Mouse (Mus musculus): ENCODE results near the gene Tbc1d1.
"Not testable (repeated sequence)": the region's sequence is repeated elsewhere in the genome, so short reads cannot be mapped to it uniquely, and the experiment has no call there.

Tbc1d1 gene

DNA sequence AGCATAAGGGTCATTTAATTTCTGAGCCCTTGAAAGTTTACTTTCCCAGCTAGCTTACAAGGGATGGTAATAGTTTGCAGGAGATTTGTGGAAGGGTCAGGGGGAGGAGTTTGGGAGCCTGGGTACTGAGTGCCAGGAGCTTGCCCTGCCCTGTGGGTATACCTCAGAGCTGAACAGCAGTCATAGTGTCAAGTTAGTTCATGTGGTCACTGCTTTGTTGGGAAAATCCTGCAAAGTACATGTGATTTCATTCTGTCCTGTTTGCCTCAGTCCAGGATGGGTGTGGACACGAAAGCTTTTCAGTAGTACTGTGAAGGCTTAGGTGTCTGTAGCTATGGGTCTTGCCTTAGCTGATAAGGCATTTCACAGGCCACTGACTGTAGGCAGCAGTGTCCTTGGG lies 159.0 kb downstream of the Tbc1d1 start:
- no peak for DNase-seq (ENCODE audit: low spot score)

DNA sequence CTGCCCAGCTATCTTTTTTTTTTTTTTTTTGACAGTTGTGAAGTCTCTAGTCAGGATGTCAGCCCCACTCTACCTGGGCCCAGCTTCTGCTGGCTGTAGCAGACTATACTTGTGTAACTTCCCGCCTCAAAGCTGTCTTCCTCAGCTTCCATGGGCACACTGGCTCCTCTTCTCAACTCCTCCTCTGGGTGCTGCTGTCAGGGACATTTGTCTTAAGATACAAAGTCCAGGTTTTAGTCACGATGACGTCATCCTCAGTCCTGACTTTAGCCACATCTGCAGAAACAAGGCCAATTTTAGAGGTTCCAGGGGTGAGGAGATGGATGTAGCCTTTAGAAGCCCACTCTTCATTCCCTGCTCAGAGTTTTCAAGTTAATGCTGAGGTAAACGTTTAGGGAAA lies 167.2 kb downstream of the Tbc1d1 start:
- DNase-seq (ENCODE audit: low spot score) = no peak

DNA sequence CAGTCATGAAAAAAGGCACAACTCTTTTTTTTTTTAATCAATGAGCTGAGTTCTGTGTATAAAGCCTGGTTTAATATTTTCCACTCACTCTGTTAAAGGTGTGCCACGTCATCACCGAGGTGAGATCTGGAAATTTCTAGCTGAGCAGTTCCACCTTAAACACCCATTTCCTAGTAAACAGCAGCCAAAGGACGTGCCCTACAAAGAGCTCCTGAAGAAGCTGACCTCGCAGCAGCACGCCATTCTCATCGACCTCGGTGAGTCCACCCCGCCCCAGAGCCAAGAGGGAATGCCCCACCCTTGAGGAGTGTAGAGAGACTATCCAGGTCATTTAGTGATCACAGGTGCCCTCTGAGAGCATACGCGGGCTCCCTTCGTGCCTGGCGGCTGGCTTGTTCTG lies 168.2 kb downstream of the Tbc1d1 start:
- DNase-seq (ENCODE audit: low spot score) = no peak

DNA sequence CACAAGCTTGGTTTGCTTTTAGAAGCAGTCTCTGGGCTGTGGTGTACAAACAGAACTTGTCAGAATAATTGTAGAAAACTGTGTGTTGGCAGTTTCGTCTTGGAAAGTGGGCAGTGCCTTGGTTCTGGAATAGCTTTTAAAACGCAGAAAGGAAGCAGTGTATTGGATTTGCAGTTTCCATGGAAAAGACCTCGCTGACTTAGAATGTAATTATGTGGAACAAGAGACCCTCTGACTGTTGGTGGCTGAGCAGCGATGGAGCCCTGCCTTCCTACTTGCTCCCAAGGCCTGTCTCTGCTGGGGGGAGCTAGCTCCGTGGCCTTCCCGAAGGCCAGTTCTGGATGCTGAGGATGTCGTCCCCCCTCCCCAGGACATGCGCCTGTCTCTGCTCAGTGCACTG lies 168.8 kb downstream of the Tbc1d1 start:
- no peak for DNase-seq (ENCODE audit: low spot score)

DNA sequence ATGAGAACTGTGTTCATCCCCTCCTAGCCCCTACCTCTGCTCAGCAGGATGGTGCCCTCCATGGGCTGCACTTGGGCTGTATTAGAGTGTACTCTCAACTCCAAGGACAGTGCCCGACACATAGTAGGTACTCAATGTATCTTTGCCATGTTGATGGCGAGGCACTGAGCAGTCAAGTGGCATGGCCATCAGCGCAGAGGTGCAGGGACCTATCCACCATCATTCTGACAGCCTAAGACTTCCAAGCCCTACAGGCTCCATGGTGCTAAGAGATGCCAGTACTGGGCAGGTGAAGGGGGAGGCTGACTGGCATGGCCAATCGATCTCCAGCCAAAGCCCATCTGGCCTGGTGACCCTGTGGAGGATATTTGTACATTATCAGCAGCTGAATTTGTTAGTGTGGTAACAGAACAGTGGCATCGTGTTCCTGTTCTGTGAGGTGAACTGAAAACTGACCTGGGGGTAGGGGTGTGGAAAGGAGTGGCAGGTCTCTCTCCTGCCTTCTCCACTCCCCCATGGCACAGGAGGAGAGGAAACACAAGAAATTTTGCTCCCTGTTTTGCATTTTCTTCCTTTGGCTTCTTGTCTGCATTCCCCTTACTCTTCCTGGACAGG lies 169.7 kb downstream of the Tbc1d1 start:
- no peak for DNase-seq (ENCODE audit: low spot score)

DNA sequence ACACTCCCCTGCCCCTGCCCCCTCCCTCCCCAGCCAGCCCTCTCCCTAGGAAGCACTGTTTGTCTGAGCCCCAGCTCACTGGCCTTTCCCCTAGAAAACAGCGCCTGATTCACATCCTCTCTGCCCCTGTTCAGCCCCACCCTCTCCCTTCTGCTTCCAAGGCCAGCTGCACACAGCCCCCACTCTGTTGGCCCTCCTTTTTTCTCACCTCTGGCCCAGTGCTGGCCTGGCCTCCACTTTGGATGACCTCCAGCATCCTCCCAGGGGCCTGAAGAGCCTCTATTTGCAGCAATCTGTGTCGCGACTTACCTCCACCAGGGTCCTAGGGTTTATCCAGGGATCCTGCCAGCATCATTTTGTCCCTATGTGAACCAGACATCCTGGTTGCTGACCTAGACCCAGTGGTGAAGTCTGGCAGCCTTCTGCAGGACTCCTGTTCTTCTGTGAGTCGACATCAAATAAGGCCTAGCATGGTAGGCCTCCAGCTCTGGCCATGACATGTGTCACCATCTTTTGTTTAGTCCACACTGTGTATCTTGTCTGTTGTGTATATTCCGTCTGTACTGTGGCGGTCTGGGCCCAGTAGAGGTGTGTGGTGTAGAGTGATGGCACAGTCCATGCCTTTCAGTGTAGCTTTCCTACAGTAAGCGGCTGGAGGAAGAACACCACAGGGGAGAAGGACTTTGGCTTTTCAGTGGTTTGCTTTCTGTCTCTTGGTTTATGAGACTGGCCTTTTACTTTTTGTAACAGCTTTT lies 170.5 kb downstream of the Tbc1d1 start:
- DNase-seq (ENCODE audit: low spot score) = no peak

DNA sequence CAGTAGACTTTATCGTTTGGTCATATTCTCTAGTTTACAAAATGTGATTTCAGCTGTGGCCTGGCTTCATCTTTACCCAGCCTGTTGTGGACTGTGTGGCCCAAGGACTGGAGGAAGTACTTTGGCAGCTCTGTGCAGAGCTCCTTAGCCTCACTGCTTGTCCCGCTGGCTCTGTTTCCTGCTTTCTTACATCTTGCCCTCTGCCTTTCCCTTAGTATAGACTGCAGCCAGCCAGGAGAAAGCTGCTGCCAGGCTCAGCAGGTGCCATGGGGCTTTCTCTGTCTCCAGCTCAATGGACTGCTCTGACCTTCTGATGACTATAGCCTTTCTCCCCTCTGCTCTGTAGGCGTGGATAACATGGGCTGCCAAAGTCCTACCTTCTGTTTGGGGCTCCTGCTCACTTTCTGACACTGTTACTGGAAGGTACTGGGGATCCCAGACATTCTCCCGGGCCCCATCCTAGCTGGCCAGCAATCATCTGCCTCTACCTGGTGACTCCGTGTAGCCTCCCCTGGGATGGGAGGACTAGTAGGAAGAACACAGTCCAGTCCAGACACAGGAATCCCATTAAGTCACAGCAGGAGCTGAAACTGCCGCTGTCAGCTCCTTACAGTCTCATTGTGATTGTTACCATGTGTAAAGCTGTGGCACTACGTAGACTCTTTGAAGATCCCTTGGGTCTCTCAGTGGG lies 171.3 kb downstream of the Tbc1d1 start:
- no peak for DNase-seq (ENCODE audit: low spot score)

DNA sequence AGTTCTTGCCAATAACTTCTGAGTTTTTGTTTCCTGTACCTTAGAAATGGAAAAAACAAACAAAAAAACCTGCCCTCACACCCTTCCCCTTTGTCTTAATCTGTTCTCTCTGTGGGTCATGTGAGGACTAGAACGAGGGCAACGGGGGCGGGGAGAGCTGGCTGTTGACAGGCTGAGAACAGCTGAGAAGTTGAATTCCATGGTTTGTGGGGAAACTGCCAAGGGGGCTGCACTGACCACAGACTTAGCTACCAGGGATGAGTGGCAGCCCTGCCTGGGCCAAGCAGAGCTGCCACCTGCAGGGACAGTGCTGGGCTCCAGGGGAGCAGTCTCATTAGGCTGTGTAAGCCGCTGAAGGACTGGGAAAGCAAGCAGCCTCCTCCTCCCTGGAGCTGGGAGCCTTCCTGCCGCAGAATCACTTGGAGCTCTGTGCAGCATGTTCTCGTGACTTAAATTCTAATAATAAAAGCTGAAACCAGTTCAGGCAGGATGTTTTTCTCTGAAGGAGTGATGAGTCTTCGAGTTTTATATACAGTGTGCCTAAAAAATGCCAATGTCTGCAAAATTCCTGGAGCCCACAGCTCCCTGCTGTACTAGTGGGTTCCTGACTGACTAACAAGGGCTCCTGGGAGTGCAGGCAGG lies 180.8 kb downstream of the Tbc1d1 start:
- DNase-seq (ENCODE audit: low spot score) = no peak

DNA sequence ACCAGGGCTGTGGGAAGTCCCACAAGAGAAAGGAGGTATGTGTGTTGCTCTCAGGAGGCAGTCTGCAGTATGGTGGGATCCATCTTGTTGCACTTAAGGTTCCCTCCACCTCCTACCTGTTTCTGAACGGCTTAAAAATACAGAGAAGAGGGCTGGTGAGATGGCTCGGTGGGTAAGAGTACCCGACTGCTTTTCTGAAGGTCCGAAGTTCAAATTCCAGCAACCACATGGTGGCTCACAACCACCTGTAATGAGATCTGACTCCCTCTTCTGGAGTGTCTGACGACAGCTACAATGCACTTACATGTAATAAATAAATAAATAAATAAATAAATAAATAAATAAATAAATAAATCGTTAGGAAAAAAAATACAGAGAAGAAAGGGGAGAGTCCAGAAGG lies 182.7 kb downstream of the Tbc1d1 start:
- not testable (repeated sequence) for DNase-seq (ENCODE audit: low spot score)

DNA sequence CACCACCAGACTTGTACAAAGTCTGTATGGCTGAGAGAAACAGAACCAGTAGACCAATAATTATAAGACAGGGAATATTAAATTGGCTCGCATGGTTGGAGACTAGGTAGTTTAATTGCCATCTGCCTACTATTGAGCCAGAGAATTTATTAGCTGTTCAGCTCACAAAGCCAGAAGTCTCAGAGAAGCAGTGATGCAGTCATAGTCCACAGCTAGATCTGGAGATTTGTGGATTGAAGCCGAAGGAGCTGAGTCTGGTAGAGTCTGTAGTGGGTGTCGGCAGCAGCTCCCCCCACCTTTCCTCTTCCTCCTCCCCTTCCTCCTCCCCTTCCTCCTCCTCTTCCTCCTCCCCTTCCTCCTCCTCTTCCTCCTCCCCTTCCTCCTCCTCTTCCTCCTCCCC lies 184.3 kb downstream of the Tbc1d1 start:
- no peak for DNase-seq (ENCODE audit: low spot score)

DNA sequence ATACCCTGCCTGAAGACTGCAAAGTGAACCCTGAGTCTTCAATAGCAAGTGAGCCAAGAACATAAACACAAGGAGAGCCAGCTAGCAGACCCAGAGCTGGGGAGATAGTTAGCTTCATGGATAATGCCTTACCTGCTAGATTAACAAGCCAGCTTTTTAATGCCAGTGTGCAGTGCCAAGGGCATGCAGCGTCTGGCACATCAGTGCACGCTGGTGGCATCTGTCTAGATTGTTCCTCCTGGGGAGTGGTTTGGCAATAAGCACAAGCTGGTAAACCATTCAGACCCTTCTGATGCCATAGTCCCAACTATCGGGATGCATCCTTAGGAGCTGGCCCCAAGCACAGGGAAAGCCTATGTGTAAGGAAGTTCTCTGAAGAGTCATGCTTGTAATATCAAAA lies 185.6 kb downstream of the Tbc1d1 start:
- no peak for DNase-seq (ENCODE audit: low spot score)

DNA sequence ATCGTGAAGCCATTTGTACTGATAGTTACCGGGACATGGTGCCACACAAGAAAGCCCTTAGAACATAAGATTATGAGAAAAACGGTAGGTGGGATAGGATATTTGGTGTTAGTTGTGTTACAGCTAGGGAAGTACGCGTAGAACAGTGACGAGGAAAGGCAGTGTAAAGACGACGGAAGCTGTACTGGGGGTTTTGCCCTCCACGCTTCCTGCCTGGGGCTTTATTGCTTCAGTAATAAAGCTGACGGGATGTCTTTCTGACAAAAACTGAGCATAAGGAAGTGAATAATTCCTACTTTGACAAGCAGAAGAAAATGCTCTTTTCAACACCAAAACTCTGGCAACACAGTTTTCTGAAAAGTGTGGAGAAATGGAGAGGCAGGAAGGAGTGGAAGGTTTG lies 186.0 kb downstream of the Tbc1d1 start:
- no peak for DNase-seq (ENCODE audit: low spot score)

DNA sequence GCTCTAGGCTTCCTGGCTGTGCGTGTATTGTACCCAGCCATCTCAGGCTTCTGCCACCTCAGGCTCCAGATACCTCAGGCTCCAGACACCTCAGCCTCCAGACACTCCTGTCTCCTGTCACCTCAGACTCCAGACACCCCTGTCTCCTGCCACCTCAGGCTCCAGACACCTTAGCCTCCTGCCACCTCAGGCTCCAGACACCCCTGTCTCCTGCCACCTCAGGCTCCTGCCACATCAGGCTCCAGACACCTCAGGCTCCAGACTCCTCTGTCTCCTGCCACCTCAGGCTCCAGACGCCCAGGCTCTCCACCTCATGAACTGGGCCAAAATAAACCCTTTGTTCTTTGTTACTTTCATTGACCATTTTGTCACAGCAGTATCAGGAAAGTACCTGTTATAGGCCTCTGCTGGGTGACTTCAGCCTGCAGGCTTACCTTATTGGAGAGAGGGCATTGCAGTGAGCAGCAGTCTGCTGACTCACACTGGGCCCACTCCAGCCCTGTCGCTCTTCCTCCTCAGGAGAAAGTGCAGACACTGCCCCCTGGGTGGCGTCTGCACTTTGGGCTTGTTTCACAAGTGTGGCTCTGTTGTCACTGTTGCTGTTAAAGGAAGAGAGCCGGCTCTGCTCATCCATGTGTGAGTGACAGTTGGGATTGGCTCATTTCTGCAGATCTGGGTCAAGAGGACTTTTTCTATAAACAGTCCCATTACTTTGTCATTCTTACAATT lies 188.0 kb downstream of the Tbc1d1 start:
- DNase-seq (ENCODE audit: low spot score) = no peak

DNA sequence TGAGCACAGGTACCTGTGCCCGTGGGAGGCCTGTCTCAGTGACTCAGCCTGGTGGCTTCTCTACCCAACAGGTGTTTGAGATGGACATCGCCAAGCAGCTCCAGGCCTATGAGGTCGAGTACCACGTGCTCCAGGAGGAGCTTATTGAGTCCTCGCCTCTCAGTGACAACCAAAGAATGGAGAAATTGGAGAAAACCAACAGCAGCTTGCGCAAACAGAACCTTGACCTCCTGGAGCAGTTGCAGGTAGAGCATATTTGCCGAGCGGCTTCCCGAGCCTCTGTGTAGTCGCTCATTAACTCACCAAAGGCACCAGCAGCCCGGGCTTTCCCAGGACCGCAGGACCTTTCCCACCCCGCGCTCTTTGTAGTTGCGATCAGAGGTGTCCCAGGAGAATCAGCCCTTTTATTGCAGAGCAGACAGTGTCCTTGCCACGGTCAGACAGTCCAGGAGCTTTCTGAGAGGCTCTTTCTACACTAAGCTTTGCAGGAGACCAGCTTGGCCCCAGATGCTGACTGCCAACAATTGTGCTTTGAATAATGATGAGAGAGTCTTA lies 189.2 kb downstream of the Tbc1d1 start:
- DNase-seq (ENCODE audit: low spot score) = no peak

DNA sequence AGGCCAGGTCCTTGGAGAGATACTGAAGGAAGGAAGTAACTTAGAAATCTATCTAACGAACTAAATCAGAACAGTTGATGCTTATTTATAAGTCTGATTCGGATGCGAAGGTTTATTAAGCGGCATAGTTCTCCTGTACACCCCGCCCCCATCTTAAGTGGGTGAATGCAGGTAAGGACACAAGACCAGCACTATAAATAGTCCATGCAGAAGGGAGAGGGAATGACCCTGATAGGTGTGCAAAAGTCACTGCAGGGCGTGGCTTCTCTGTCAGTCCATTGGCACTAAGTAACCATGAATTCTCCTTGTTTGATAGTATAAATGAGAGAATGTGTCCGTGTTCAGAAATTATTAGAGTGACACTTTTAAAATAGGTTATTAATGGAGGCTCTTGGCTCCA lies 189.7 kb downstream of the Tbc1d1 start:
- no peak for DNase-seq (ENCODE audit: low spot score)

DNA sequence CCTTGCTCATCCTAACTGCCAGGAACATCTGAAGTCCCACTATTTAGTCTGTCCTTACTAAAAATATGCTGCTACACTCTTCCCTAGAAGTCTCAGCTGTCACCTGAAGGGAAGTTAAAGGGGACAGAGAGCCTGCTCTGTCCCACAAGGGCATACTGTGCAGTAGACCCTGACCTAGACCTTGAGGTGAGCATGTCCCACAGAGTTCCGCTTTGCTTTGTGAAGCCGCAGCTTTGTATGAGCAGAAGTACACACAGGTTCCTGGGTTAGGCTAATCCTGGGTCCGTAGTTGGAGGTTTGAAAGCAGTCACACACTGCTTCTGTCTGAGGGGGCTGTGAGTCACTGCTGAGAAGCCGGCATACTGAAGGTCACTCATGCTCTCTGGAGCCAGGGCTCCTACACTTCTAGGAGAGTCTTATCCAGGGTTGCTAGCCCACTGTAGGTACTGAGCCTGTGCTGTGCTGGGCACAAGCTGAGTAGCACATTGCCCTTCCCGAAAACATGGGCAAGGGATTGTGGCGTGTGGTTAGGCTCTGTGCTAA lies 190.3 kb downstream of the Tbc1d1 start:
- DNase-seq (ENCODE audit: low spot score) = no peak

DNA sequence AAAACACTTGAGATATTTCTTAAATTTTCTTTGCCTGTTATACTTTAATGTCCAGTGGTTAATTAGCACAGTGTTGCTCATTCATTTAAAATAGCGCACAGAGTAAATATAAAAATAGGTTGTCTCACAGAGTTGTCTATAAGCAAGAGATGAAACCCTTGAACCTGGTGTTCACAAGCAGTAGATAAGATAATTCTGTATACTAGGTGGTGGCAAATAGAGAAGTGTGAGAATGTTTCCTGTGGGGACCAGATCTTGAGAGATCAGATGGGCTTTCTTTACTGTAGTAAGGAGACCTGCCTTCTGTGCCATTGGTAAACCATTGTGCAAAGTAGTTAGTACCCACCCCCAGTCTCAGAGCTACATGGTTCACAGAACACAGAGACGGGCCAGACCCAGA lies 192.1 kb downstream of the Tbc1d1 start:
- DNase-seq (ENCODE audit: low spot score) = no peak

DNA sequence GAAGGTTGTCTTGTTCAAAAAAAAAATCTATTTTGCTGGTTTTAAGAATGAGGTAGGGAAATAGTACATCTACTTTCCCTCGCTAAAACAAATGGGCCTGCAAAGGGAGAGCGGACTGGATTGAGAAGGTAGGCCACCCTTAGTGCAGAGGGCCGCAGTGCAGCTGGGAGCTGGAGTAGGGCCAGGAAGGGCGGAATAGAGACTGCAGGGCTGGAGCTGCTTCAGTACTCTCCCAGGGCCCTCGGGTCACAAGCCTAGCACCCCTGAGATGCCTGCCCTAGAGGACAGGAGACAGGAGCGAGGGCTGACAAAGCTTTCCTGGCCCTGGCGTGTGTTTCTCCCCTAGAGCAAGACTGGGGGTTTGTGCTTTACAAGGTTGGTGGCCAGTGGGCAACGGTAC lies 192.7 kb downstream of the Tbc1d1 start:
- no peak for DNase-seq (ENCODE audit: low spot score)

DNA sequence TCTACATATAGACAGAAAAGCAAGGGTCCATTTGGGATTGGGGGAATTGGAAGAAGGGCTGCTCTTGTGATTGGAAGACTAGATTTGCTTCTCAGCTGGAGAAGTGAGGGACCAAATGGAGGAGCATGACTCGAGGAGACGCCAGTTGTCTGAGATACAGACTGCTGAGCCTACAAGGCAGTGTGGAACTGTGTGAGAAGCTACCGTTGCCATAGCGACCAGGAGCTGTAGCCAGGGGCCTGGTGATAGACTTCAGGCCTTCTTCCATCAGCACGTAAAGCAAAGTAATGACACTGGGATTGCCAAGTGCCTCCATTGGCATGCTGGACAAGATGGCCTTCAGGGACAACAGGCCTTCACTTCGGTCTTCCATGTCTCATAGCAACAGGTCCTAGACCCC lies 195.9 kb downstream of the Tbc1d1 start:
- DNase-seq (ENCODE audit: low spot score) = no peak

DNA sequence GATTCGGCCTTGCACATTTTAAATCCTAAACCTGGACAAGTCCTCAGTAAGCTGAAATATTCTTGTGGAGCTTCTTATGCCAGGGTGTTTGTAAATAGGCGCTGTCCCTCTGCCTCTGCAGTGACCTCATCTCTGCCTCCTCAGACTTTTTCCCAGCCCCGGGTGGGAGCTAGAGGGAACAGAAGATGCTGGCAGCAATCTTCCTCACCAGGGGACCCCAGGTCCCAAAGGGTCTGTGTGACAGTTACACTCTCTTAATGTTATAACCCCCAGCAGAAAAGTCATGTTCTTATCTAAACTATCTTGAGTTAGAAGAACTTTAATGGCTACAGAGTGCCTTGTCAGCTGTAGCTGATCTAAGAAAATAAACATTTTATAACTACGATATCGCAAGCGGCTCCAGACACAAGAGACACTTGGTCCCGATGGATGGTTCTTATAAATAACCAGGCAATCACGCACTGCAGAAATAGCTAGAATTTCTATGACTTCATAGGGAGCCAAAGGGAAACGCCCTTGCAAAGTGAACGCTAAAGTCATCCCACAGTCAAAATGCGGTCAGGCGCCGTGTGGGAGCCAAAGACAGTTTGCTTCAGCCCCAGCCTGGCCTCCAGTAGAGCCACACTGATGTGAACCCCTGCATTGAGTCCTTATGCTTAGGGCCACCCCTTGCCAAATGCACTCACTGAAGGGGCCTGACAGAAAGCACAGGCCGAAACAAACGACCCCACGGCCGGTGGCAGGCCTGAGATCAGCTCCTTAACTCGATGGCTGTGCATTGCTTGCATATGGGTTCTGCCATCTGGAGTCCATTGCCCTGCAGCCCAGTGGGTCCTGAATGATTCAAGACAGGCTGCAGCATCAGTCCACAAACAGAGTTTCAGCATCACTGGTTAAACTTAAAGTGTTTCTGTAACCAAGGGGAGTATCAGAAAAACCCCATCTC lies 202.8 kb downstream of the Tbc1d1 start:
- no peak for DNase-seq (ENCODE audit: low spot score)

Data from urinary bladder, postnatal 10 days (tissue).